In the genomic region with DNA sequence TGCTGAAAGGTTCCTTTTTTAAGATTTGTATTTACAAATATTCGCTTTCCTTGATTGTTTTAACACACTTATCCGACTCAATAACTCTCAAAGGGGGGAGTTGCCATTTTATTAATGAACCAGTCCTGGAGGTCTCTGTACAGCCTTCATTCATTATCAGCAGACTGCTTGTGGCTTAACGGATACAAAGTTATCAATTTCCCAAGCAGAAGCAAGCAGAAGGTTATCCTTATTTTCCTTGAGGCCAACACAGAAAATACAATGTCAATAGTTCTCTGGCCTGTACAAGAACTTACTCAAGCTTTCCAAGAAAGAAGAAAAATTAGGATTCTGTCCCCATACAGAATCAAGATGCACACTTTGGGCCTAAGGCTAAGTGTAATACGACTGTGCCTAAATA, we compare ENCODE assay signal across 9 mouse cellular contexts. TPM values are rescaled to one million over a fixed set of nuclear protein-coding genes. Genes with fewer than 3 reads are reported as not detected.
DNase-seq lines count a peak whose midpoint lies in the region; ATAC-seq and TF ChIP-seq lines count a peak whose summit lies in the region.
"Not testable (repeated sequence)": the region's sequence is repeated elsewhere in the genome, so short reads cannot be mapped to it uniquely, and the experiment has no call there.
"Had no signal": no experiment of that assay in that cellular context is flagged by ENCODE, and none has a peak within 500 bp of the region (broad histone marks: within the 10 kb centered on the region; RNA-seq: fewer than 3 reads in every experiment).

No protein-coding gene starts in this region.

- peaks cover 20% of the 10 kb centered on the region for H3K36me3 ChIP-seq in E14TG2a.4 (ENCODE audit: insufficient read depth, low read length)
- H3K36me3 ChIP-seq in embryonic facial prominence, embryonic 12.5 days; forebrain, embryonic 16.5 days (ENCODE audit: control insufficient read depth, insufficient read depth); hindbrain, embryonic 11.5 days (ENCODE audit: control insufficient read depth, insufficient read depth, low read length); liver, embryonic 11.5 days (ENCODE audit: control insufficient read depth, insufficient read depth, low read length); neural tube, embryonic 13.5 days: not testable (repeated sequence)
- peaks cover 14% of the 10 kb centered on the region; the same call in 1 of the 2 replicates for H3K36me3 ChIP-seq in kidney, embryonic 14.5 days (ENCODE audit: control insufficient read depth, insufficient read depth, low read length)

- H3K27me3 ChIP-seq in E14TG2a.4 (ENCODE audit: insufficient read depth, low read length); embryonic facial prominence, embryonic 12.5 days; forebrain, embryonic 16.5 days (replicated peaks; ENCODE audit: control insufficient read depth, insufficient read depth, low read length); hindbrain, embryonic 11.5 days (ENCODE audit: control insufficient read depth, insufficient read depth, low read length); kidney, embryonic 14.5 days (ENCODE audit: control insufficient read depth, insufficient read depth, low read length); liver, embryonic 11.5 days (replicated peaks; ENCODE audit: control insufficient read depth, insufficient read depth, low read length); neural tube, embryonic 13.5 days: not testable (repeated sequence)

- not testable (repeated sequence) for H3K9me3 ChIP-seq in E14TG2a.4 (ENCODE audit: low read length); embryonic facial prominence, embryonic 12.5 days; forebrain, embryonic 16.5 days (ENCODE audit: control insufficient read depth, low read length); hindbrain, embryonic 11.5 days (ENCODE audit: control insufficient read depth, low read length); kidney, embryonic 14.5 days (ENCODE audit: control insufficient read depth, low read length); liver, embryonic 11.5 days (ENCODE audit: control insufficient read depth, low read length); neural tube, embryonic 13.5 days

- H3K4me1 ChIP-seq in E14TG2a.4 (replicated peaks; ENCODE audit: low read depth, low read length); embryonic facial prominence, embryonic 12.5 days; forebrain, embryonic 16.5 days (replicated peaks; ENCODE audit: control insufficient read depth, insufficient read depth, low read length); hindbrain, embryonic 11.5 days (replicated peaks; ENCODE audit: control insufficient read depth, insufficient read depth, low read length); kidney, embryonic 14.5 days (ENCODE audit: control insufficient read depth, insufficient read depth, low read length); liver, embryonic 11.5 days (replicated peaks; ENCODE audit: control insufficient read depth, insufficient read depth, low read length); neural tube, embryonic 13.5 days (replicated peaks): not testable (repeated sequence)

- TF ChIP-seq CTCF in E14TG2a.4 (conservative IDR thresholded peaks at IDR 0.05; ENCODE audit: low read length): not testable (repeated sequence)

- 25% methylated on average over 2 of the region's 4 CpGs for WGBS in embryonic facial prominence, embryonic 12.5 days
- WGBS in forebrain, embryonic 16.5 days: 13% methylated on average over 2 of the region's 4 CpGs
- 29% methylated on average over 2 of the region's 4 CpGs for WGBS in hindbrain, embryonic 11.5 days
- 19% methylated on average over 2 of the region's 4 CpGs for WGBS in kidney, embryonic 14.5 days
- 10% methylated on average over 2 of the region's 4 CpGs for WGBS in liver, embryonic 11.5 days
- 18% methylated on average over 2 of the region's 4 CpGs for WGBS in neural tube, embryonic 13.5 days

- H3K4me2 ChIP-seq in embryonic facial prominence, embryonic 12.5 days (replicated peaks): peak overlapping the region; percentile 64
- peak overlapping the region; percentile 81 for H3K4me2 ChIP-seq in forebrain, embryonic 16.5 days (ENCODE audit: low read length)
- peak overlapping the region; percentile 58 for H3K4me2 ChIP-seq in hindbrain, embryonic 11.5 days (replicated peaks; ENCODE audit: low read depth, low read length)
- peak overlapping the region; percentile 46 for H3K4me2 ChIP-seq in kidney, embryonic 14.5 days (replicated peaks; ENCODE audit: low read depth, low read length)
- peak overlapping the region; percentile 75 for H3K4me2 ChIP-seq in liver, embryonic 11.5 days
- H3K4me2 ChIP-seq in neural tube, embryonic 13.5 days: peak overlapping the region; percentile 70

- H3K27ac ChIP-seq in embryonic facial prominence, embryonic 12.5 days; forebrain, embryonic 16.5 days (ENCODE audit: low read length); hindbrain, embryonic 11.5 days (ENCODE audit: low read depth, low read length); kidney, embryonic 14.5 days (ENCODE audit: low read depth, low read length); neural tube, embryonic 13.5 days (replicated peaks): not testable (repeated sequence)
- H3K27ac ChIP-seq in liver, embryonic 11.5 days (ENCODE audit: low read depth, low read length): peak overlapping the region; percentile 73

- not testable (repeated sequence) for DNase-seq in hindbrain, embryonic 11.5 days (ENCODE audit: low spot score); liver, embryonic 11.5 days (ENCODE audit: low spot score)

- H3K9ac ChIP-seq in embryonic facial prominence, embryonic 12.5 days: peak overlapping the region; percentile 89
- peak overlapping the region; percentile 83 for H3K9ac ChIP-seq in forebrain, embryonic 16.5 days (replicated peaks; ENCODE audit: low read depth, low read length)
- H3K9ac ChIP-seq in hindbrain, embryonic 11.5 days (ENCODE audit: low read depth, low read length): peak overlapping the region; percentile 69; the same call in 1 of the 2 replicates
- peak overlapping the region; percentile 80 for H3K9ac ChIP-seq in kidney, embryonic 14.5 days (ENCODE audit: low read depth, low read length)
- H3K9ac ChIP-seq in liver, embryonic 11.5 days (ENCODE audit: low read depth, low read length): peak overlapping the region; percentile 88
- peak overlapping the region; percentile 73 for H3K9ac ChIP-seq in neural tube, embryonic 13.5 days

- H3K4me3 ChIP-seq in E14TG2a.4 (replicated peaks; ENCODE audit: low read length): peak overlapping the region; percentile 90
- H3K4me3 ChIP-seq in embryonic facial prominence, embryonic 12.5 days: peak overlapping the region; percentile 91
- H3K4me3 ChIP-seq in forebrain, embryonic 16.5 days (replicated peaks; ENCODE audit: low read length): peak overlapping the region; percentile 85
- H3K4me3 ChIP-seq in hindbrain, embryonic 11.5 days (ENCODE audit: low read depth, low read length): peak overlapping the region; percentile 86
- H3K4me3 ChIP-seq in kidney, embryonic 14.5 days (ENCODE audit: low read length): peak overlapping the region; percentile 74
- peak overlapping the region; percentile 86 for H3K4me3 ChIP-seq in liver, embryonic 11.5 days (ENCODE audit: low read depth, low read length)
- H3K4me3 ChIP-seq in neural tube, embryonic 13.5 days: peak overlapping the region; percentile 61

- not testable (repeated sequence) for ATAC-seq in embryonic facial prominence, embryonic 12.5 days (ENCODE audit: insufficient number of reproducible peaks, insufficient read depth, low FRiP score, low TSS enrichment); forebrain, embryonic 16.5 days; hindbrain, embryonic 11.5 days (ENCODE audit: low FRiP score); kidney, embryonic 14.5 days (ENCODE audit: low FRiP score, low TSS enrichment); liver, embryonic 11.5 days (replicated peaks; ENCODE audit: low FRiP score); neural tube, embryonic 13.5 days (ENCODE audit: low read depth)
- peak; percentile 19; the same call in 1 of the 2 replicates for ATAC-seq in megakaryocyte progenitor cell, adult 5-6 weeks (replicated peaks; ENCODE audit: poor library complexity)

RNA-seq across cellular contexts. Expression of a gene that starts 0.8 kb away (rescaled TPM):
- polyA plus RNA-seq in embryonic facial prominence, embryonic 12.5 days (2016; fragmentation: Nextera tagmentation; extraction: Ambion mirVana): 90.5 and 94.5 TPM in 2 replicates
- polyA plus RNA-seq in forebrain, embryonic 16.5 days (2015; fragmentation: Nextera tagmentation; extraction: Ambion mirVana): 38.5 and 42.3 TPM in 2 replicates
- 51.0 and 54.2 TPM in 2 replicates for polyA plus RNA-seq in hindbrain, embryonic 11.5 days (2014; fragmentation: Nextera tagmentation; extraction: Ambion mirVana)
- 83.5 and 102 TPM in 2 replicates for polyA plus RNA-seq in kidney, embryonic 14.5 days (2014; fragmentation: Nextera tagmentation; extraction: Ambion mirVana)
- polyA plus RNA-seq in liver, embryonic 11.5 days (2014; fragmentation: Nextera tagmentation; extraction: Ambion mirVana): 74.8 and 84.0 TPM in 2 replicates
- total RNA-seq in megakaryocyte progenitor cell, adult 5-6 weeks (2015): 55.4 and 57.3 TPM in 2 replicates
- 34.7 and 40.1 TPM in 2 replicates for total RNA-seq in megakaryocyte progenitor cell, adult 5-6 weeks (2017)
- polyA plus RNA-seq in neural tube, embryonic 13.5 days (2015; fragmentation: Nextera tagmentation; extraction: Ambion mirVana): 39.6 and 40.6 TPM in 2 replicates

RNA-seq across cellular contexts. Expression of a gene that starts 13.9 kb away (rescaled TPM):
- polyA plus RNA-seq in embryonic facial prominence, embryonic 12.5 days (2016; fragmentation: Nextera tagmentation; extraction: Ambion mirVana): 3.2 and 3.3 TPM in 2 replicates
- polyA plus RNA-seq in forebrain, embryonic 16.5 days (2015; fragmentation: Nextera tagmentation; extraction: Ambion mirVana): 2.4 and 2.8 TPM in 2 replicates
- polyA plus RNA-seq in hindbrain, embryonic 11.5 days (2014; fragmentation: Nextera tagmentation; extraction: Ambion mirVana): 1.7 and 2.7 TPM in 2 replicates
- 1.0 and 1.3 TPM in 2 replicates for polyA plus RNA-seq in kidney, embryonic 14.5 days (2014; fragmentation: Nextera tagmentation; extraction: Ambion mirVana)
- 1.3 and 1.7 TPM in 2 replicates for polyA plus RNA-seq in liver, embryonic 11.5 days (2014; fragmentation: Nextera tagmentation; extraction: Ambion mirVana)
- total RNA-seq in megakaryocyte progenitor cell, adult 5-6 weeks (2015): not detected in 2 replicates
- total RNA-seq in megakaryocyte progenitor cell, adult 5-6 weeks (2017): not detected in 2 replicates
- 3.8 and 3.9 TPM in 2 replicates for polyA plus RNA-seq in neural tube, embryonic 13.5 days (2015; fragmentation: Nextera tagmentation; extraction: Ambion mirVana)
- polyA plus RNA-seq: Patski had no signal
